Mouse (Mus musculus) embryonic facial prominence, embryonic 15.5 days (tissue): Measurements from ENCODE around the gene Mterf4. TPM values are rescaled to one million over a fixed set of nuclear protein-coding genes. Genes with fewer than 3 reads are reported as not detected.
A peak's percentile ranks its signal among the peaks of the same experiment; 100 is the strongest.

Experiments
- ATAC-seq: fragments of 200-750 bp; cut with Nextera tagmentation; 2 replicates; pipeline ENCODE4 v1.8.0; 2017; ENCODE audit warnings: low read depth, moderate TSS enrichment; ENCODE audit not compliant: insufficient number of reproducible peaks, low FRiP score, low TSS enrichment
- H3K27ac ChIP-seq: fragments of 300-500 bp; sonication (generic); replicated peaks from 2 replicates; pipeline ENCODE4 v1.5.1; 2015; ENCODE audit warnings: mild to moderate bottlenecking, inconsistent platforms
- H3K27me3 ChIP-seq: fragments of 300-500 bp; sonication (generic); 2 replicates; pipeline ENCODE4 v1.6.1; 2015; ENCODE audit warnings: inconsistent platforms
- H3K36me3 ChIP-seq: fragments of 300-500 bp; sonication (generic); 2 replicates; pipeline ENCODE4 v1.6.1; 2015; ENCODE audit warnings: mild to moderate bottlenecking, inconsistent platforms
- H3K4me1 ChIP-seq: fragments of 300-500 bp; sonication (generic); 2 replicates; pipeline ENCODE4 v1.6.1; 2015; ENCODE audit warnings: inconsistent platforms
- H3K4me2 ChIP-seq: fragments of 300-500 bp; sonication (generic); replicated peaks from 2 replicates; pipeline ENCODE4 v1.6.1; 2015; ENCODE audit warnings: mild to moderate bottlenecking, inconsistent platforms
- H3K4me3 ChIP-seq: fragments of 300-500 bp; sonication (generic); replicated peaks from 2 replicates; pipeline ENCODE4 v1.5.1; 2015; ENCODE audit warnings: mild to moderate bottlenecking, inconsistent platforms
- H3K9ac ChIP-seq: fragments of 300-500 bp; sonication (generic); 2 replicates; pipeline ENCODE4 v1.6.1; 2015; ENCODE audit warnings: inconsistent platforms
- H3K9me3 ChIP-seq: fragments of 300-500 bp; sonication (generic); replicated peaks from 2 replicates; pipeline ENCODE4 v1.6.1; 2016; ENCODE audit warnings: inconsistent platforms
- WGBS: fragments of 180-500 bp; shearing (Covaris S2); methylation state at CpG from one replicate; pipeline ENCODE4 v1.1.7; 2015; 5-methylcytosine and 5-hydroxymethylcytosine counted together
- polyA plus RNA-seq: library from polyadenylated mRNA; unstranded; fragments of >200 nt; fragmentation: Nextera tagmentation; extraction: Ambion mirVana; gene quantifications from 2 replicates; pipeline ENCODE4 v1.2.1, GENCODE M21; 2015

The Mterf4 gene
- polyA plus RNA-seq = 33.1 and 33.3 TPM in 2 replicates

- Histone ChIP-seq H3K36me3 (peaks cover 45% of the 10 kb centered on the region), H3K27ac (0 out of 2 replicates have a peak within 1 kb of the TSS, but pooled peaks have one; percentile 55), H3K27me3 (no peaks in the 10 kb centered on the region), H3K9ac (peak within 1 kb of the TSS; percentile 74), H3K4me3 (peak within 1 kb of the TSS; percentile 90), H3K4me2 (peak within 1 kb of the TSS; percentile 76), H3K9me3 (no peaks in the 10 kb centered on the region), H3K4me1 (peaks cover 8% of the 10 kb centered on the region)
- peak; percentile 77; the same call in 1 of the 2 replicates for ATAC-seq
- WGBS = 8% methylated on average over 36 of the region's 36 CpGs
These were observed at the start of gene Mterf4 for GRCm38 (mm10) chr1:93305581-93306337. TSS of gene Mterf4 (minus strand) at chr1:93305915.

DNA sequence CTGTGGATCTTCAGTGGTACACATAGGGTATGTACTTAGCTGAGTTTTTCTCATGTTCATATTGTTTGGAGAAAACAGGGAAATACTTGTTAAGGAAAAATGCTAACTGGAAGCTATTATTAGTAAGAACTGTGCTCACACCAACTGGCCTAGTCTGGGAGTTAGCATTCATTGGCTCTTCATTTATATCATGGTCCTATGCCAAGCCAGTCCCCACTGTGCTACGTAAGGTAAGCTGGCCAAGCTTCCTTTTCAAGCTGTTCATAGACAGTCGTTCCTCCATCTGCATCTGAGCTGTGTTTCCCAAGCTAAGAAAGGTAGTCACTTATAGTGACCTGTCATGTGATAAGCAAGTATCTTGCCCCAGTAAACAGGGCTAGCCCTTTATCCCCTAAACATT lies 47.0 kb upstream of the Mterf4 start:
- Histone ChIP-seq H3K4me1 (no peaks in the 10 kb centered on the region), H3K27ac (no peak overlapping the region), H3K9ac (no peak overlapping the region), H3K4me2 (no peak overlapping the region), H3K27me3 (no peaks in the 10 kb centered on the region), H3K36me3 (peaks cover 86% of the 10 kb centered on the region), H3K4me3 (no peak overlapping the region), H3K9me3 (no peaks in the 10 kb centered on the region)
- 96% methylated on average over 2 of the region's 2 CpGs for WGBS
- ATAC-seq = no peak

- H3K9ac ChIP-seq = no peak overlapping the region
- ATAC-seq = no peak
- H3K4me3 ChIP-seq = no peak overlapping the region
- H3K4me2 ChIP-seq = no peak overlapping the region
- peaks cover under 1% of the 10 kb centered on the region; the same call in 1 of the 2 replicates for H3K4me1 ChIP-seq
- H3K36me3 ChIP-seq = peaks cover 74% of the 10 kb centered on the region
- no peaks in the 10 kb centered on the region for H3K27me3 ChIP-seq
- no peak overlapping the region for H3K27ac ChIP-seq
- H3K9me3 ChIP-seq = no peaks in the 10 kb centered on the region
- 77% methylated on average over 4 of the region's 4 CpGs for WGBS
These were observed 44.0 kb upstream of the Mterf4 start for GRCm38 (mm10) chr1:93349701-93350100.

- Histone ChIP-seq H3K4me1 (peaks cover 6% of the 10 kb centered on the region), H3K9me3 (no peaks in the 10 kb centered on the region), H3K4me2 (no peak overlapping the region), H3K36me3 (peaks cover 49% of the 10 kb centered on the region), H3K27ac (no peak overlapping the region), H3K9ac (no peak overlapping the region), H3K27me3 (no peaks in the 10 kb centered on the region), H3K4me3 (no peak overlapping the region)
- ATAC-seq = no peak
- 87% methylated on average over 5 of the region's 5 CpGs for WGBS
These were observed 41.5 kb upstream of the Mterf4 start for GRCm38 (mm10) chr1:93347176-93347575.

- H3K4me2 ChIP-seq = peak overlapping the region; percentile 92
- peaks cover 22% of the 10 kb centered on the region for H3K36me3 ChIP-seq
- under 1% methylated on average over 39 of the region's 39 CpGs for WGBS
- no peaks in the 10 kb centered on the region for H3K9me3 ChIP-seq
- peak; percentile 95 for ATAC-seq
- no peaks in the 10 kb centered on the region for H3K27me3 ChIP-seq
- H3K27ac ChIP-seq = peak overlapping the region; percentile 65; the same call in 1 of the 2 replicates
- peak overlapping the region; percentile 99 for H3K4me3 ChIP-seq
- H3K9ac ChIP-seq = peak overlapping the region; percentile 85
- peaks cover 14% of the 10 kb centered on the region for H3K4me1 ChIP-seq
These were observed 37.9 kb upstream of the Mterf4 start for GRCm38 (mm10) chr1:93343504-93344047.

GRCm38 (mm10) chr1:93342648-93343503 lies 37.2 kb upstream of the Mterf4 start, which contains the start of the genes Ppp1r7 and Pask:
TSS of gene Ppp1r7 (plus strand) at chr1:93342854.
TSS of gene Pask (minus strand) at chr1:93343482.
- Histone ChIP-seq H3K4me1 (peaks cover 14% of the 10 kb centered on the region), H3K27ac (peak within 1 kb of the TSS; percentile 65), H3K4me3 (peak within 1 kb of the TSS; percentile 99), H3K4me2 (peak within 1 kb of the TSS; percentile 92), H3K9me3 (no peaks in the 10 kb centered on the region), H3K36me3 (peaks cover 17% of the 10 kb centered on the region), H3K9ac (peak within 1 kb of the TSS; percentile 85), H3K27me3 (no peaks in the 10 kb centered on the region)
- peak; percentile 94 for ATAC-seq
- WGBS = under 1% methylated on average over 63 of the region's 63 CpGs

- Histone ChIP-seq H3K4me3 (no peak overlapping the region), H3K9me3 (no peaks in the 10 kb centered on the region), H3K27me3 (no peaks in the 10 kb centered on the region), H3K4me1 (no peaks in the 10 kb centered on the region), H3K4me2 (no peak overlapping the region), H3K9ac (no peak overlapping the region), H3K36me3 (peaks cover 32% of the 10 kb centered on the region), H3K27ac (no peak overlapping the region)
- 56% methylated on average over 2 of the region's 2 CpGs for WGBS
- no peak for ATAC-seq
These were observed 28.9 kb upstream of the Mterf4 start for GRCm38 (mm10) chr1:93334621-93335020.

DNA sequence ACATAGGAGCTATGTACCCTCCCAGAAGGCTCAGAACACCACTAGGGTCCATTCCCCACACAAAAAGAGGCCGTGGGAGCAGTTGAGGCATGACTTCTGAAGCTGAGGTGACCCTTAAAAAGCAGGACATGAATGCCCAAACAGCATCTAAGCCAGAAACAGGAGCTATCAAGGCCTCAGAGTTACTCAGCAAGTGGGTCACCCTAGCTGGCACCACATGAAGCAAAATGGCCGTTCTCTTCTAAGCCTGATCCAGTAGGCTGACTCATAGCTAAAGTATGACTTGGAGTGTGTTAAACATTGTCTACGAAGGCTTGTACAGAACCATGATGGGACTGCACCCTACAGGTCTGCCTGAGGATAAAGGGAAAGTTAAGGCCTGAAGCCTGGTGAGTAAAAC lies 20.7 kb upstream of the Mterf4 start:
- Histone ChIP-seq H3K4me1 (no peaks in the 10 kb centered on the region), H3K9me3 (no peaks in the 10 kb centered on the region), H3K27ac (no peak overlapping the region), H3K4me2 (no peak overlapping the region), H3K4me3 (no peak overlapping the region), H3K9ac (no peak overlapping the region), H3K36me3 (peaks cover 69% of the 10 kb centered on the region), H3K27me3 (no peaks in the 10 kb centered on the region)
- 92% methylated on average over 3 of the region's 3 CpGs for WGBS
- ATAC-seq = no peak

DNA sequence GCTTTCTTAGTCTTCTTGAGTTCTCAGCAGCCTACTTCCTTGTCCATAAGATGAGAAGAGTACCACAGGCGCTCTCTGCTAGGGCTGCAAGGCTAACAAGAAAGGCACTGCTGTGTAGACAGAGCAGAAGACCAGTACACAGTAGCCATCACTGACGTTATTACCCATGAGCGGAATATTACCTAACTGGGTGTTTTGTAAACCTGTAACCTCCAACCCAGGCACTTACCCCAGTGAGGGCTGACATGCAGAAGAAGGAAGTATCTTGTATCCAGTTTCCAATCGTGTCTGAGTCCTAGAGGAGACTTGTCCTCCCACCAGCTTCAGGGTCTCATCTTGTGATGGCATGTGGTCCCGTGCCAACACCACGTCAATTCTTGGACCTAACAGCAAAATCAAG lies 18.3 kb upstream of the Mterf4 start:
- H3K27ac ChIP-seq = no peak overlapping the region
- no peaks in the 10 kb centered on the region for H3K9me3 ChIP-seq
- H3K4me3 ChIP-seq = no peak overlapping the region
- no peak overlapping the region for H3K9ac ChIP-seq
- 87% methylated on average over 6 of the region's 6 CpGs for WGBS
- no peaks in the 10 kb centered on the region for H3K27me3 ChIP-seq
- peaks cover 82% of the 10 kb centered on the region for H3K36me3 ChIP-seq
- no peak overlapping the region for H3K4me2 ChIP-seq
- H3K4me1 ChIP-seq = no peaks in the 10 kb centered on the region
- ATAC-seq = no peak

GRCm38 (mm10) chr1:93300578-93300977 lies 5.1 kb downstream of the Mterf4 start:
- ATAC-seq = no peak
- Histone ChIP-seq H3K9ac (no peak overlapping the region), H3K36me3 (peaks cover 77% of the 10 kb centered on the region), H3K4me1 (peaks cover 8% of the 10 kb centered on the region), H3K4me3 (no peak overlapping the region), H3K4me2 (no peak overlapping the region), H3K27ac (no peak overlapping the region), H3K9me3 (no peaks in the 10 kb centered on the region), H3K27me3 (no peaks in the 10 kb centered on the region)
- WGBS = 86% methylated on average over 3 of the region's 3 CpGs

DNA sequence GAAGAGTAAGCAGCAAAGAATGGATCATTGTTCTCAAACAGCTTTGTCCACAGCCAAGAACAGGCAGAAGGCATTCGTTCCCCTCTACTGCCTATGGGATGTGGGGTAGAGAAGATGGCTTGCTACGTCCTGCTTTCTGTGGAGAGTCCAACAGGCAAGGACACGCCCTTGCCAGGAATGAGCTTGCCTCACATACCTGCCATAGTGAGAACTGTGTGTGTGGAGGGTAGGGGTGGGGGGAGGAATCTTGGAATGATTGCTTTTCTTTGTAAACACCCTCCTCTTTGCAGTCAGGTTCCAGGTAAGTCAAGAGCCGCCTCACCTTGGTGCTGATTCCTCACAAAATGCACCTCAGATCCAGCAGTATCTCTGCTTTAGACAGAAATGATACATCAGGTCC lies 5.9 kb downstream of the Mterf4 start:
- no peak for ATAC-seq
- no peak overlapping the region for H3K27ac ChIP-seq
- WGBS = 68% methylated on average over 4 of the region's 4 CpGs
- peaks cover 4% of the 10 kb centered on the region for H3K4me1 ChIP-seq
- no peak overlapping the region for H3K4me3 ChIP-seq
- no peaks in the 10 kb centered on the region for H3K9me3 ChIP-seq
- no peaks in the 10 kb centered on the region for H3K27me3 ChIP-seq
- peaks cover 79% of the 10 kb centered on the region for H3K36me3 ChIP-seq
- no peak overlapping the region for H3K4me2 ChIP-seq
- H3K9ac ChIP-seq = no peak overlapping the region
